Comparison of ENCODE assay signal across 15 mouse cellular contexts in genomic region chr8:108072853-108073252, GRCm38 (mm10).
"Had no signal": no experiment of that assay in that cellular context is flagged by ENCODE, and none has a peak within 500 bp of the region (broad histone marks: within the 10 kb centered on the region; RNA-seq: fewer than 3 reads in every experiment).

No protein-coding gene starts in this region.

- H3K27ac ChIP-seq: neural tube, embryonic 13.5 days; neural tube, embryonic 15.5 days; stomach, embryonic 15.5 days; stomach, postnatal 0 days had no signal

- H3K9ac ChIP-seq: neural tube, embryonic 13.5 days; neural tube, embryonic 15.5 days; stomach, embryonic 15.5 days had no signal

- H3K36me3 ChIP-seq: neural tube, embryonic 13.5 days; neural tube, embryonic 15.5 days; stomach, embryonic 15.5 days had no signal

- H3K27me3 ChIP-seq: neural tube, embryonic 13.5 days; neural tube, embryonic 15.5 days; stomach, embryonic 15.5 days had no signal

- H3K4me3 ChIP-seq: neural tube, embryonic 13.5 days; neural tube, embryonic 15.5 days; stomach, embryonic 15.5 days had no signal

- H3K4me1 ChIP-seq: neural tube, embryonic 15.5 days; stomach, embryonic 15.5 days had no signal

- DNase-seq: right cerebral cortex, adult 18-20 months; right cerebral cortex, postnatal 14 days; right cerebral cortex, postnatal 25 days; right cerebral cortex, postnatal 4 days; spleen, adult 18-20 months; thymus, adult 18-20 months; thymus, adult 2 months; thymus, postnatal 14 days; thymus, postnatal 25 days; thymus, postnatal 36 days; thymus, postnatal 4 days had no signal

- H3K9me3 ChIP-seq: neural tube, embryonic 13.5 days; neural tube, embryonic 15.5 days; stomach, embryonic 15.5 days had no signal

- H3K4me2 ChIP-seq: neural tube, embryonic 13.5 days; neural tube, embryonic 15.5 days; stomach, embryonic 15.5 days had no signal
